Mouse (Mus musculus) forebrain, embryonic 14.5 days (tissue): ENCODE data around the gene Zdhhc12. TPM values are rescaled to one million over a fixed set of nuclear protein-coding genes. Genes with fewer than 3 reads are reported as not detected.

Experiments used
- ATAC-seq: fragments of 200-750 bp; cut with Nextera tagmentation; 2 replicates; pipeline ENCODE4 v1.8.0; 2017; ENCODE audit warnings: mild to moderate bottlenecking, moderate library complexity
- DNase-seq: peaks from one replicate; pipeline ENCODE4 v3.0.0-alpha.2; 2015; ENCODE audit warnings: low spot score
- H3K27ac ChIP-seq: fragments of 300-500 bp; sonication (generic); 2 replicates; pipeline ENCODE4 v1.5.1; 2014; ENCODE audit warnings: low read depth, mild to moderate bottlenecking, control low read depth, low read length, moderate library complexity
- H3K27me3 ChIP-seq: fragments of 300-500 bp; sonication (generic); replicated peaks from 2 replicates; pipeline ENCODE4 v1.6.1; 2014; ENCODE audit warnings: low read length, control low read depth, mixed read lengths; ENCODE audit not compliant: control insufficient read depth, insufficient read depth
- H3K36me3 ChIP-seq: fragments of 300-500 bp; sonication (generic); 2 replicates; pipeline ENCODE4 v1.6.1; 2014; ENCODE audit warnings: low read length, control low read depth; ENCODE audit not compliant: control insufficient read depth, insufficient read depth
- H3K4me1 ChIP-seq: fragments of 300-500 bp; sonication (generic); 2 replicates; pipeline ENCODE4 v1.6.1; 2014; ENCODE audit warnings: antibody characterized with exemption, low read length, control low read depth; ENCODE audit not compliant: control insufficient read depth, insufficient read depth
- H3K4me2 ChIP-seq: fragments of 300-500 bp; sonication (generic); 2 replicates; pipeline ENCODE4 v1.6.1; 2014; ENCODE audit warnings: mild to moderate bottlenecking, control low read depth, low read length
- H3K4me3 ChIP-seq: fragments of 300-500 bp; sonication (generic); 2 replicates; pipeline ENCODE4 v1.5.1; 2014; ENCODE audit warnings: low read depth, low read length, control low read depth
- H3K9ac ChIP-seq: fragments of 300-500 bp; sonication (generic); 2 replicates; pipeline ENCODE4 v1.6.1; 2014; ENCODE audit warnings: mild to moderate bottlenecking, low read length, control low read depth, moderate library complexity
- H3K9me3 ChIP-seq: fragments of 300-500 bp; sonication (generic); replicated peaks from 2 replicates; pipeline ENCODE4 v1.6.1; 2016; ENCODE audit warnings: low read length, control low read depth, mixed read lengths; ENCODE audit not compliant: control insufficient read depth
- WGBS: fragments of 180-500 bp; shearing (Covaris S2); extraction: QIAGEN DNeasy Blood & Tissue Kit; methylation state at CpG from one replicate; pipeline ENCODE4 v1.1.7; 2014; 5-methylcytosine and 5-hydroxymethylcytosine counted together
- polyA plus RNA-seq: library from polyadenylated mRNA; unstranded; fragments of >200 nt; fragmentation: Nextera tagmentation; extraction: Ambion mirVana; gene quantifications from 2 replicates; pipeline ENCODE4 v1.2.1, GENCODE M21; 2014

Gene Zdhhc12
- polyA plus RNA-seq, 1 experiment from 2014 or later, result 24.1 TPM

GRCm38 (mm10) chr2:30051992-30052761 lies 41.3 kb downstream of the Zdhhc12 start:
- H3K9ac ChIP-seq, result no peak overlapping the region
- no peak overlapping the region for H3K4me2 ChIP-seq
- H3K4me1 ChIP-seq, result peaks cover 6% of the 10 kb centered on the region; the same call in 1 of the 2 replicates
- H3K27me3 ChIP-seq, result no peaks in the 10 kb centered on the region
- ATAC-seq, result no peak
- DNase-seq, result peak; percentile 21
- no peak overlapping the region for H3K27ac ChIP-seq
- H3K36me3 ChIP-seq, result no peaks in the 10 kb centered on the region
- H3K4me3 ChIP-seq, result no peak overlapping the region
- 40% methylated on average over 6 of the region's 6 CpGs for WGBS
- H3K9me3 ChIP-seq, result no peaks in the 10 kb centered on the region

GRCm38 (mm10) chr2:30049831-30050230 lies 43.6 kb downstream of the Zdhhc12 start:
- Histone ChIP-seq H3K36me3 (0 out of 2 replicates have a peak, but pooled peaks cover 6% of the 10 kb centered on the region), H3K4me2 (no peak overlapping the region), H3K27ac (no peak overlapping the region), H3K9me3 (no peaks in the 10 kb centered on the region), H3K4me1 (peaks cover 6% of the 10 kb centered on the region; the same call in 1 of the 2 replicates), H3K9ac (no peak overlapping the region), H3K4me3 (no peak overlapping the region), H3K27me3 (no peaks in the 10 kb centered on the region)
- 91% methylated on average over 3 of the region's 3 CpGs for WGBS
- no peak for ATAC-seq
- no peak for DNase-seq

GRCm38 (mm10) chr2:30048699-30049388 lies 44.6 kb downstream of the Zdhhc12 start, which contains the start of gene Wdr34:
Wdr34 (minus strand) TSS chr2:30048881.
- peak; percentile 96 for ATAC-seq
- Histone ChIP-seq H3K4me3 (peak within 1 kb of the TSS; percentile 60), H3K4me1 (peaks cover 6% of the 10 kb centered on the region; the same call in 1 of the 2 replicates), H3K27ac (peak within 1 kb of the TSS; percentile 93), H3K36me3 (0 out of 2 replicates have a peak, but pooled peaks cover 6% of the 10 kb centered on the region), H3K27me3 (no peaks in the 10 kb centered on the region), H3K4me2 (peak within 1 kb of the TSS; percentile 63), H3K9me3 (no peaks in the 10 kb centered on the region), H3K9ac (peak within 1 kb of the TSS; percentile 74)
- WGBS, result 1% methylated on average over 54 of the region's 54 CpGs
- peak; percentile 98 for DNase-seq

- DNase-seq, result peak; percentile 17
- H3K9me3 ChIP-seq, result no peaks in the 10 kb centered on the region
- H3K9ac ChIP-seq, result peak overlapping the region; percentile 74
- no peak for ATAC-seq
- no peaks in the 10 kb centered on the region for H3K27me3 ChIP-seq
- peak overlapping the region; percentile 63 for H3K4me2 ChIP-seq
- H3K36me3 ChIP-seq, result 0 out of 2 replicates have a peak, but pooled peaks cover 6% of the 10 kb centered on the region
- WGBS, result 55% methylated on average over 11 of the region's 11 CpGs
- H3K27ac ChIP-seq, result peak overlapping the region; percentile 93; the same call in 1 of the 2 replicates
- H3K4me1 ChIP-seq, result peaks cover 6% of the 10 kb centered on the region; the same call in 1 of the 2 replicates
- H3K4me3 ChIP-seq, result peak overlapping the region; percentile 60
These were observed 45.3 kb downstream of the Zdhhc12 start for GRCm38 (mm10) chr2:30048101-30048501.

GRCm38 (mm10) chr2:30047127-30047526 lies 46.3 kb downstream of the Zdhhc12 start:
- ATAC-seq, result no peak
- 0 out of 2 replicates have a peak, but pooled peaks cover 6% of the 10 kb centered on the region for H3K36me3 ChIP-seq
- no peak for DNase-seq
- H3K27ac ChIP-seq, result no peak overlapping the region
- no peaks in the 10 kb centered on the region for H3K27me3 ChIP-seq
- 94% methylated on average over 6 of the region's 6 CpGs for WGBS
- H3K4me1 ChIP-seq, result peaks cover 6% of the 10 kb centered on the region; the same call in 1 of the 2 replicates
- no peak overlapping the region for H3K9ac ChIP-seq
- H3K4me2 ChIP-seq, result no peak overlapping the region
- no peak overlapping the region for H3K4me3 ChIP-seq
- no peaks in the 10 kb centered on the region for H3K9me3 ChIP-seq

GRCm38 (mm10) chr2:30044550-30044949 lies 48.9 kb downstream of the Zdhhc12 start:
- Histone ChIP-seq H3K4me1 (peaks cover 6% of the 10 kb centered on the region; the same call in 1 of the 2 replicates), H3K4me3 (no peak overlapping the region), H3K36me3 (0 out of 2 replicates have a peak, but pooled peaks cover 9% of the 10 kb centered on the region), H3K4me2 (no peak overlapping the region), H3K9ac (no peak overlapping the region), H3K27ac (no peak overlapping the region), H3K9me3 (no peaks in the 10 kb centered on the region), H3K27me3 (no peaks in the 10 kb centered on the region)
- ATAC-seq, result no peak
- 86% methylated on average over 5 of the region's 5 CpGs for WGBS
- no peak for DNase-seq

GRCm38 (mm10) chr2:30042445-30042844 lies 51.0 kb downstream of the Zdhhc12 start:
- peak; percentile 88 for DNase-seq
- H3K9ac ChIP-seq, result no peak overlapping the region
- H3K9me3 ChIP-seq, result no peaks in the 10 kb centered on the region
- no peak overlapping the region for H3K4me2 ChIP-seq
- no peak overlapping the region for H3K27ac ChIP-seq
- WGBS, result 1% methylated on average over 4 of the region's 4 CpGs
- no peak overlapping the region for H3K4me3 ChIP-seq
- no peaks in the 10 kb centered on the region for H3K4me1 ChIP-seq
- peak; percentile 65 for ATAC-seq
- H3K36me3 ChIP-seq, result peaks cover 16% of the 10 kb centered on the region; the same call in 1 of the 2 replicates
- H3K27me3 ChIP-seq, result no peaks in the 10 kb centered on the region
